Mouse (Mus musculus) thymus, adult 2 months (tissue): ENCODE results near the gene Ankrd9. TPM values are rescaled to one million over a fixed set of nuclear protein-coding genes. Genes with fewer than 3 reads are reported as not detected.

ENCODE experiments used
- DNase-seq: peaks from one replicate; pipeline ENCODE4 v3.0.0; 2021
- H3K27ac ChIP-seq: fragments of 200-500 bp; 2 replicates; pipeline ENCODE4 v1.5.1; 2012; ENCODE audit warnings: low read length, control low read depth; ENCODE audit not compliant: control insufficient read depth, insufficient read depth
- H3K27me3 ChIP-seq: fragments of 200-500 bp; 2 replicates; pipeline ENCODE4 v1.6.1; 2012; ENCODE audit warnings: mild to moderate bottlenecking, low read length, moderate library complexity, mixed read lengths; ENCODE audit not compliant: control insufficient read depth, insufficient read depth
- H3K36me3 ChIP-seq: fragments of 200-500 bp; 2 replicates; pipeline ENCODE4 v1.6.1; 2012; ENCODE audit warnings: mild to moderate bottlenecking, low read length, moderate library complexity; ENCODE audit not compliant: control insufficient read depth, insufficient read depth
- H3K4me1 ChIP-seq: fragments of 200-500 bp; replicated peaks from 2 replicates; pipeline ENCODE4 v1.6.1; 2012; ENCODE audit warnings: low read length; ENCODE audit not compliant: control insufficient read depth, insufficient read depth
- H3K4me3 ChIP-seq: fragments of 200-500 bp; 2 replicates; pipeline ENCODE4 v1.5.1; 2012; ENCODE audit warnings: mild to moderate bottlenecking, low read length, control low read depth, moderate library complexity; ENCODE audit not compliant: control insufficient read depth, insufficient read depth
- CTCF ChIP-seq: fragments of 200-500 bp; IDR thresholded peaks from 2 replicates; pipeline ENCODE4 v1.5.1; 2012; ENCODE audit warnings: mild to moderate bottlenecking, control low read depth, low read length, moderate library complexity, borderline replicate concordance; ENCODE audit not compliant: control insufficient read depth, poor library complexity, insufficient read depth; ENCODE audit errors: extremely low read depth
- POLR2A ChIP-seq: fragments of 200-500 bp; IDR thresholded peaks from 2 replicates; pipeline ENCODE4 v1.6.1; 2012; ENCODE audit warnings: mild to moderate bottlenecking, low read length, control low read depth, moderate library complexity; ENCODE audit not compliant: control insufficient read depth, poor library complexity, insufficient read depth; ENCODE audit errors: extremely low read depth
- WGBS: fragments of 180-500 bp; shearing (Covaris S2); methylation state at CpG from one replicate; pipeline ENCODE4 v1.1.7; 2018; 5-methylcytosine and 5-hydroxymethylcytosine counted together
- polyA plus RNA-seq: library from polyadenylated mRNA; depleted of rRNA; stranded (reverse); fragments of >200 nt; gene quantifications from 2 replicates; pipeline ENCODE4 v1.2.3, GENCODE M21; 2012

The Ankrd9 gene
- polyA plus RNA-seq, 1 experiment: 32.6 TPM

- no peaks in the 10 kb centered on the region for H3K27me3 ChIP-seq
- 99% methylated on average over 2 of the region's 2 CpGs for WGBS
Measured at GRCm38 (mm10) chr12:110999820-111000219, 21.0 kb upstream of the Ankrd9 start.

GRCm38 (mm10) chr12:110998092-110998491 lies 19.3 kb upstream of the Ankrd9 start:
- no peak overlapping the region for H3K27ac ChIP-seq
- no peaks in the 10 kb centered on the region for H3K4me1 ChIP-seq
- no peaks in the 10 kb centered on the region for H3K36me3 ChIP-seq
- 98% methylated on average over 11 of the region's 11 CpGs for WGBS
- no peaks in the 10 kb centered on the region for H3K27me3 ChIP-seq
- DNase-seq: no peak
- H3K4me3 ChIP-seq: no peak overlapping the region
- TF ChIP-seq POLR2A: no peak
- no peak for TF ChIP-seq CTCF

More at GRCm38 (mm10) chr12:110999820-111000219, 21.0 kb upstream of the Ankrd9 start:
- Histone ChIP-seq H3K27ac (no peak overlapping the region), H3K4me1 (no peaks in the 10 kb centered on the region), H3K36me3 (no peaks in the 10 kb centered on the region), H3K4me3 (no peak overlapping the region)
- no peak for TF ChIP-seq CTCF
- no peak for TF ChIP-seq POLR2A
- DNase-seq: no peak

GRCm38 (mm10) chr12:110994666-110995065 lies 15.8 kb upstream of the Ankrd9 start:
- WGBS: 73% methylated on average over 12 of the region's 12 CpGs
- H3K4me3 ChIP-seq: no peak overlapping the region
- DNase-seq: no peak
- H3K27ac ChIP-seq: no peak overlapping the region
- TF ChIP-seq CTCF: no peak
- TF ChIP-seq POLR2A: no peak
- no peaks in the 10 kb centered on the region for H3K36me3 ChIP-seq
- no peaks in the 10 kb centered on the region for H3K27me3 ChIP-seq
- peaks cover 4% of the 10 kb centered on the region; the same call in 1 of the 2 replicates for H3K4me1 ChIP-seq

DNA sequence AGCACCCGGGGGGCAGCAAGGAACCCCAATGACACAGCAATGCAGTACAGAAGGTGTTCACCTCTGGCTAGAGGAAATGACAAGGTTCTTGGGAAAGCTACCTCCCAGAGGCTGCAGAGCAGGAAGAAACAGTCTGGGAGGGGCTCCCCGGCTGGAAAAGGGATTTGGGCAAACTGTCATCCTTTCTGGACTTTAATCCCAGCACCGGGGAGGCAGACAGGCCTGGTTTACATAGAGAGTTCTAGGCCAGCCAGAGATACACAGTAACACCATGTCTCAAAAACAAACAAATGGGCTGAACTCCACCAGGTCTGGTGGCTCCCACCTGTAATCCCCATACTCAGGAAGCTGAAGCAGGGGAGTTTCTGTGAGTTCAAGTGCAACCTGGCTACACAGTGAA lies 14.4 kb upstream of the Ankrd9 start:
- 78% methylated on average over 3 of the region's 3 CpGs for WGBS
- no peak overlapping the region for H3K4me3 ChIP-seq
- H3K36me3 ChIP-seq: no peaks in the 10 kb centered on the region
- H3K27ac ChIP-seq: no peak overlapping the region
- H3K4me1 ChIP-seq: peaks cover 4% of the 10 kb centered on the region; the same call in 1 of the 2 replicates
- no peak for TF ChIP-seq CTCF
- no peak for TF ChIP-seq POLR2A
- no peaks in the 10 kb centered on the region for H3K27me3 ChIP-seq
- no peak for DNase-seq

DNA sequence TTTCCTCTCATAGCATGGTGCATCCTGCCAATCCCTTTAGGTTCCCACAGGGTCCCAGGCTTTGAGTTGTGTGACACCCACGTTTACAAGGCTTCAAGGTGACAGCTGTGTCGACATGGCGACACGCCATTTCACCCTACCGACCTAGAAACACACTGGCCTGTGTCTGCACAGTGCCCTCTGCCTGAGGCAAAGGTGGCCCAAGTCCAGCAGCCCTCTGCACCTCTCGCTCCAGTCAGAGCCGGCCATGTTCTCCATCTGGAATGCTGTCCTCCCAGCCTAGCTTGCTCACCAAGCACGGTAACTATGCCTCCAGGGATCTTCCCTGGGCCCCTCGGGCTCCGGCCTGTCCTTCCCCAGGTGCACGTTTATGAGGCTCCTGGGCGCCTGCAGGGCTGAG lies 13.9 kb upstream of the Ankrd9 start:
- peak; percentile 20 for DNase-seq
- Histone ChIP-seq H3K27me3 (no peaks in the 10 kb centered on the region), H3K27ac (no peak overlapping the region), H3K4me3 (no peak overlapping the region), H3K4me1 (peaks cover 4% of the 10 kb centered on the region; the same call in 1 of the 2 replicates), H3K36me3 (no peaks in the 10 kb centered on the region)
- TF ChIP-seq CTCF: no peak
- TF ChIP-seq POLR2A: no peak
- 83% methylated on average over 12 of the region's 12 CpGs for whole genome bisulfite sequencing

DNA sequence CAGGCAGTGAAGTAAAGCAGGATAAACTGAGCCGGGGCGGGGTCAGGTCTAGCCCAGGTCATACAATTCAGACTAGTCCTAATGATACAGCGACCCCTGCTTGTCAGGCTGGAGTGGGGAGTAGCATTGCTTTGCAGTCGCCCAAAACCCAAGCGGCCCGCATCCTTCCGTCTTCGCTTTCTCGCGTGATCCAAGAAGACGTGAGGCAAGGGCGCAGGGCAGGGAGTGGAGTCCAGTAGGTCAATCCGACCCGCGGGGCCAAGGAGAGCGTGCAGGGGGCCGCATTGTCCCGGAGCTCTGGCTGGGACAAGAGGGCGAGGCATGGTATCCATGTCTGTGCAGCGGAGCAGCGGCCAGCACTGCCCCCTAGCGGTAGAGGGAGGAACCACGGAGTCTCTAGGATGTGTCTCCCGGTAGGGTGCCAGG lies 13.3 kb upstream of the Ankrd9 start:
- TF ChIP-seq POLR2A (no peak), CTCF (peak; percentile 99)
- no peaks in the 10 kb centered on the region for H3K27me3 ChIP-seq
- under 1% methylated on average over 24 of the region's 24 CpGs for WGBS

DNA sequence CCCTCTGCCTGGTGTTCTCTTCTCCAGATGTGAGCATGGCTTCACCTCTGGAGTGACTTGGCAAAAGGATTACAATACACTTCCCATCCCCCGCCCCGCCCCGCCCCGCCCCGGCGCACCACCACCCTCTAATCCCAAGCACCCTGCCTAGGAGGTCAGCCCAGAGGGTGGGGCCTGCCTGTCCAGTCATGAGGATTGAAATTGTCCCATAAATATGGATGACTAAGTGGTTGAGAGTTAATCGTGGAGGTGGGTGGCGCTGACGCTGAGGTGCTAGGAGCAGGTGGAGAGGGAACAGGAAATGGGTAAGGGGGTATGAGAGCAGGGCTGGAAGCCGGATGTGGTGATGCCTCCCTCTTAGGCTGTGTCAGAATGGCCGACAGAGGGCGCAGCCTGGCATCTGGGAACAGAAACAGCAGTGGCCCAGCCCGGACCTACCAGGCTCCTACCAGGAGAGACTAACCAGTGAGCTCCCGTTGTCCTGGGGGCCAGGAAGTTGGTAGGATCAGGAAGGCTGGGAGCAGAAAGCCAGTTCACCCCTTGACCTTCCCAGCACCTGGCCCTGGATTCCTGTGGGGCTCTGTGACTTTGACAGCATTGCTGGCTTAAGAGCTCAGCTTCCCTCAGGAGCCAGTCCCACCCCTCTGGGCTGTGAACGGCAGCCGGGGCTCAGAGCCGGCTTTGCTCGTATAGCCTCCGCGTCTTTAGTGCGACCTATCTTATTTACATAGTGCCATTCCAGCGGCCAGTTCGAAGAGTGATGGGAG lies 12.7 kb upstream of the Ankrd9 start:
- Histone ChIP-seq H3K27me3 (no peaks in the 10 kb centered on the region), H3K4me3 (peak overlapping the region; percentile 60), H3K36me3 (no peaks in the 10 kb centered on the region), H3K27ac (peak overlapping the region; percentile 12; the same call in 1 of the 2 replicates), H3K4me1 (peaks cover 4% of the 10 kb centered on the region; the same call in 1 of the 2 replicates)
- no peak for TF ChIP-seq POLR2A
- peak; percentile 75; the same call in 1 of the 2 replicates for TF ChIP-seq CTCF
- WGBS: 4% methylated on average over 23 of the region's 23 CpGs
- peak; percentile 88 for DNase-seq

More for the DNA sequence above, 13.3 kb upstream of the Ankrd9 start:
- H3K4me1 ChIP-seq: peaks cover 4% of the 10 kb centered on the region; the same call in 1 of the 2 replicates
- DNase-seq: peak; percentile 93
- no peaks in the 10 kb centered on the region for H3K36me3 ChIP-seq
- H3K4me3 ChIP-seq: peak overlapping the region; percentile 60
- H3K27ac ChIP-seq: peak overlapping the region; percentile 12; the same call in 1 of the 2 replicates
